Mouse (Mus musculus) ovary, adult 10 weeks (tissue): Measurements from ENCODE around the gene Man2b2. TPM values are rescaled to one million over a fixed set of nuclear protein-coding genes. Genes with fewer than 3 reads are reported as not detected.

Experiments
- polyA plus RNA-seq: library from polyadenylated mRNA; stranded (reverse); fragments of 350-450 nt; fragmentation: Illumina TruSeq; extraction: RNeasy Lipid Tissue Mini Kit (QIAGEN cat#74804); gene quantifications from one replicate; pipeline ENCODE4 v1.2.3, GENCODE M21; 2014

Gene Man2b2
- 0.31 TPM for polyA plus RNA-seq

DNA sequence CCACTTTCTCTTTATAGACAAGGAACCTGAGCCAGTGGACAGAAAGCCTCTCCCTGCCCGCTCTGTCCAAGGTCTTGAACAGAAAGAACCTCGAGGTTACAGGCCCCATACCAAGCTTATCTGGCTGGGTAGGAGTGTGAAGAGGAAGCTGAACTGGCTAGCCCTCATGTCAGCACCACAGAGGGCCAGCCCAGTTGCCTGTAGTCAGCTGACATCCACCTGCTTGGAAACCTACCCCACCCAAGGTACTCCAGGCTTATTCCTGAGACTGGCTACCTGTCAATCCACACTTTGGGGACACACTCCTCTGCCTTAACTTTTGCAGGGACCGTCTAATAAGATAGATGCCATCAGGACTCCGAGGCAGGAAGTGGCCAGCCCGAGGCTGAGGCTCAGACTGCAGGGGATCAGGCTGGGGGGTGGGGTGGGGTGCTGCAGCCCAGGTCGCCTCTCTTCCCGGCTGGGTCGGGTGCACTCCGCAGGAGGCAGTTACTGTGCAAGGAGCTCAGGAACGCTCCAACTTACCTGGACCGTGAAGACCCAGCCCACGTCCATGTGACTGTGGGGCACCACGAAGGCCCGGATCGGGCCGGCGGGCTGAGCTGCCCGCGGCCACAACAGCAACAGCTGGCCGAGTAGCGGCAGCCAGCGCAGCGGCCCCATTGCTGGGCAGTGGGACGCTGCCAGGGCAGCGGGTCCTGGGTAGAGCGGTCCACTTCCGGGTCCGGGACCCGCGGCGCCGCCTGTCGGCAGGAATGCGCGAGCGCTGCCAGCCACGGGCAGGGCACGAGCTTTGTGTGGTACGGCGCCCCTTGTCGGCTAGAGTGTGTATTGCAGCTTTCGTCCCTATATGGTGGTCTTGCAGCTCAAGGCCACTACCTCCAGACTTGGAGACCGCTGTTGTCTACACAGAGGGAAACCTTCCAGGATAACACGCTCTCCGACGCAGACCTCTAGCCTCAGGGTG lies at the start of gene Man2b2:
Man2b2 (minus strand) TSS at position 741 of the 967 bp plus-strand sequence.

DNA sequence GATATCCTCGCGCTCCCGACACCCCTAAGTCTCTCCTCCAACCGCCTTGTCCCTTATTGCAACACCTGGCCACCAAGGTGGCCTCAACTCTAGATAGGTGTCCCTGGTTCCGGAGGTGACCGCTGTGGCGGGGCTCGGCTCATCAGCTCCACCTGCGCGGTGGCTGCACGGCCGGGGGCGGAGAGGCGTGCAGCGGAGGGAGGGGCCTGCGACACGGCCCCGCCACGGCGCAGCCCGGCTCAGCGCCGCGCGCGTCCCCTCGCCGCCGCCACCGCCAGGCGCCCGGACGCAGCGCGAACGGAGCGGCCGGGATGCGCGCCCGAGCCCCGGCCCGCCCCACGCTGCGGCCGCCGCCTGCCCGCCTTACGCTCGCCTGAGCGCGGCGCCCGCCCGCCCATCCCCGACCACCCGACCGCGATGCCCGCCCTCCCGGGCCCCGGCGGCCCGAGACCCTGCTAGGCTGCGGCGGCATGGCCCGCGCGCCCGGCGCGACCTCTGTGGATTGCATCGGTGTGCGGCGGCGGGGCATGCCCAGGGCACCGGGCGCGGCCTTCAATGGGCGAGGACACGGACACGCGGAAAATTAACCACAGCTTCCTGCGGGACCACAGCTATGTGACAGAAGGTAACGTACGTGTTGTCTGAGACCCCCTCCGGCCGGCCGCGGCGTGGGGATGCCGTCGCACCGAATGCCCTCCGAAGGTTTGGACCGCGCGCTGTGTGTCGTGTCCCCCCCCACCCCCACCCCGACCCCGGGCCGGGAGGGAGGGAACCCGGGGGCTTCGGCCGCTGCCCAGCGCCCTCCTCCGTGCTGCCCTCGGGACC lies 38.0 kb upstream of the Man2b2 start, which contains the start of gene Ppp2r2c:
Ppp2r2c (plus strand) TSS at position 248 of the 825 bp plus-strand sequence.

DNA sequence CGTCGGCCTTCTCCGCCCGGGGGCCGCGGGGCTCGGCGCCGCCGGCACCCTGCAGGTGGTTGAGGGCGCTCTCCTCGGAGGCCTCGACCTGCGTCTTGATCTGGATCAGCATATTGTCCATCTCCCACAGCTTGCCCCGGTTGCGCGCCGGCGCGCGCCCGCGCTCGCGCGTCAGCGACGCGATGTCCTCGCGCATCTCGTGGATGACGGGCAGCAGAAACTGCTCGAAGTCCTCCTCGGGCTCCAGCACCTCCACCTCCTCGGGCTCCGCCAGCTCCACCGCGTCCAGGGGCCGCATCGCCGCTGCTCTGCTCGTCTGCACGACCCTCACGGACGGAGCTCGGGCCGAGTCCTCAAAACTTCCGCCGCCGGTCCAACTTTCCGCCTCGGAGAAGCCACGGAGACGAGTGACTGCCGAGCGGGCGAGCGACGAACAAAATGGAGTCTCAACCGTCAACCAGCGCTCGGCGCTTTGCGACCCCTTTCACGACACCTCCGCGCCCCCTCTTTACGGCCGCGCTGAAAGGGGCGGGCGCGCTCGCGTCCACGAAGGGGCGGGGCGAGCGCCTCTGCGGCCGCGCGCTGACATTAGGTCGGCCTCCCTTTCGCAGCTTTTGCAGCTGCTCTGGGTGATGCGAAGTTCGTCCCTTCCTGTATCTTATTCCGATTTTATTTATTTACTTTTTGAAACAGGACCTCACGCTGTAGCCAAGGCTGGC lies 34.0 kb downstream of the Man2b2 start, which contains the start of gene Mrfap1:
Mrfap1 (minus strand) TSS at position 477 of the 719 bp plus-strand sequence.

Other genes with a start within 250 kb of the Man2b2 start
- gene Tbc1d14, start 237.4 kb downstream of the Man2b2 start, polyA plus RNA-seq, result 26.9 TPM
- 58.6 TPM for gene D5Ertd579e, start 134.6 kb downstream of the Man2b2 start, polyA plus RNA-seq
- 25.0 TPM for gene Bloc1s4, start 82.0 kb downstream of the Man2b2 start, polyA plus RNA-seq
- 902 TPM for gene Mrfap1, start 33.9 kb downstream of the Man2b2 start, polyA plus RNA-seq
- 5.4 TPM for gene Ppp2r2c, start 37.9 kb upstream of the Man2b2 start, polyA plus RNA-seq
- 2.8 TPM for gene Wfs1, start 158.6 kb upstream of the Man2b2 start, polyA plus RNA-seq